Mouse (Mus musculus): ENCODE results near the gene Kcnc1.

Gene Kcnc1

GRCm38 (mm10) chr7:46394933-46395332 is 1.4 kb upstream of the Kcnc1 start:
- DNase-seq (ENCODE audit: low spot score): no peak

GRCm38 (mm10) chr7:46395571-46395970 is 726 bp upstream of the Kcnc1 start:
- no peak for DNase-seq (ENCODE audit: low spot score)

GRCm38 (mm10) chr7:46396928-46397731 is 833 bp downstream of the Kcnc1 start:
- no peak for DNase-seq (ENCODE audit: low spot score)

DNA sequence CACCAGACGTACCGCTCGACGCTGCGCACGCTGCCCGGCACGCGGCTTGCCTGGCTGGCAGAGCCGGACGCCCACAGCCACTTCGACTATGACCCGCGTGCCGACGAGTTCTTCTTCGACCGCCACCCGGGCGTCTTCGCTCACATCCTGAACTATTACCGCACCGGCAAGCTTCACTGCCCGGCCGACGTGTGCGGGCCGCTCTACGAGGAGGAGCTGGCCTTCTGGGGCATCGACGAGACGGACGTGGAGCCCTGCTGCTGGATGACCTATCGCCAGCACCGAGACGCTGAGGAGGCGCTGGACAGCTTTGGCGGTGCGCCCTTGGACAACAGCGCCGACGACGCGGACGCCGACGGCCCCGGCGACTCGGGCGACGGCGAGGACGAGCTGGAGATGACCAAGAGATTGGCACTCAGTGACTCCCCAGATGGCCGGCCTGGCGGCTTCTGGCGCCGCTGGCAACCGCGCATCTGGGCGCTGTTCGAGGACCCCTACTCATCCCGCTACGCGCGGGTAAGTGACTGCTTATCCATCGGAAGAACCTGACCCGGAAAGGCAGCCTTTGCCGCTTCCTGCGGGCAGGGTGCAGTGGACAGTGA is 1.5 kb downstream of the Kcnc1 start:
- no peak for DNase-seq (ENCODE audit: low spot score)

DNA sequence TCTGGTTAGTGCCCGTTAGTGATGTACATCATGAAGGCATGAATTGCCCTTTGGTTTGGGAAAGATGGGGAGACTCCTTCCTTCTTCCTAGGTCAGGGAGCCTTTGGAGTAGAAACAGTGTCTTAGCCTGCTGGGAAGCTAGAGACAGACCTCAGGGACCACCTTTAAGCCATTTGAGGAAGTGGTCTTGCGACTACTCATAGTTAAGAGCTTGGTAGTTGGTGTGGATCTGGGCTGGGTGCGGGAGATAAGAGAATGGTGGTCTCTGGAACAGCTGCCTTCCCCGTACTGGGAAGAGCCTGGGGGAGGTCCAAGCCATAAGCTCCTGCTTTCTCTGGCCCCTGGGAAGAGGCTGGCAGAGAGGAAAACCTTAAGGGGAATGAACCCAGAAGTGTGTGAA is 2.3 kb downstream of the Kcnc1 start:
- DNase-seq (ENCODE audit: low spot score): no peak

GRCm38 (mm10) chr7:46399676-46400075 is 3.4 kb downstream of the Kcnc1 start:
- no peak for DNase-seq (ENCODE audit: low spot score)

DNA sequence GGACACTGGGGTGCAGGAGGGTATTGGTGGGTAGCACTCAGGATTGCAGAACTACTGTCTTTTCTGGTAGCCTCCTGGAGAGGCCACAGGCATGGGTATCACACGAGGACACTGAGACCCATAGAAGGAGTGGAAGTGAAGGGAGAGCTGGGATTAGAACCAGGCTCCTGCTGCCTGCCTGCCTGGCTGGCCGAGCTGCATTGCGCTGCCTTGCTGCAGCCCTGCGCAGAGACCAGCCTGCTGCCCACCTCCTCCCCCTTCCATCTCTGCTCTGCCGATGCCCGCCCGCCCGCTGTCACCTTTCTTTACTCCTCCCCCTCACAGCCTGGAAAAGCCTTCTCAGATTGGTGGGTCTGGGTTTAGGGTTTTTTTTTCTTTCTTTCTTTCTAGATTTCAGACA is 4.0 kb downstream of the Kcnc1 start:
- DNase-seq (ENCODE audit: low spot score): no peak

- no peak for DNase-seq (ENCODE audit: low spot score)
Observed at GRCm38 (mm10) chr7:46401371-46402180, 5.3 kb downstream of the Kcnc1 start.

DNA sequence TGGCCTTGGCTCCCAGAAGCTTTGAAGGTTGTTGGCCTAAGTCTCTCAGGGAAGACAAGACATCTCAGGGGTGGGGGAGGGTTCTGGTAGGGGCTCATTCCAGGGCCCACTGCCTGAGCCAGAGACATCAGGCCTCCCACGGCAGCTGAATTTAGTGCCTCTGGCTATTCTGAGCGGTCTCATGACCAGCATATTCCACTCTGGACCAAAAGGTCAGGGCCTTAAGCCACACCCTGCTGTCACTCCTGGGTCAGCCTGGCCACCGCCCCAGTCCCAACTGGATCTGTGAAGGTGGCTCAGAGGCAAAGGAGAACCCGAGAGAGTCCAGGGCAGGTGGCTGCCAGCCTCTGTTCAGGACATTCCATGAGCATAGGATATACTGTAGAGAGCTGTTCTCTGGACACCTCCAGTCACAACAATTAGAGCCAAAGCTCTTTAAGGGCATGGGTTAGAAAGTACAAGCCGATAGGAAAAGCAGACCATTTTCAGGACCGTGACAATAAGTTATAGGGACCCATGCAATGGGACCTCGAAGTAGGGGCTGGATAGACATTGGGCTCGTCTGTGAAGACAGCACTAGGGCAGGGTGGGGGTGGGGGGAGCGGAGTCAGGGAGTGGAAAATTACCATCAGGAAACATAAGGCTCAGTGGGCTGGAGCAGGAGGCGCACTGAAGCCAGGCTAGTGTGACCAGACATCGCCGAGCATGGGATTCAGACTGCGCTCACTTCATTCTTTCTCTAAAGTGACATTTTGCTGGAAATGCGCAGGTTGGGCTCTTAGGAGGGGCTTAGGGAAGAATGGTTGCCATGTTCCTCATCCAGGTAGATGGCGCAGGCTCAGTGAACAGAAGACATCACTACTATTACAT is 7.6 kb downstream of the Kcnc1 start:
- DNase-seq (ENCODE audit: low spot score): no peak

DNA sequence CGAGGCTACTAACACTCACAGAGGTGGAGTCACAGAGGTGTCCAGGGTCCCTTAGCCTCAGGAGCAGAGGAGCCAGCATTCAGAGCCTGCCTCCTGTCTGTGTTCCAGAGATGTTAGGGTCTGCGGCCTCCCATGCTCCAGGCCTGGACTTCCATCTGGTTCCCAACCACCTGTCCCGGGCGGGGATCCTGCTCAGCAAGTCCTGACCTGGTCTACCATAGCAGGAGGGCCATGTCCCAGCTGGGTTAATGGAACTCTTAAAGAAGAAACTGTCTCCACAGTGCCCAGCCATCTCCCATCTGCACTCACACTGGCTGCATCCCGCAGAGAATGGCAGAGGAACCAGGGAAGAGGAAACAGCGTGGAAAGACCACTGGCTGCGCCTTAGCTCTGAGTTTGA is 8.5 kb downstream of the Kcnc1 start:
- no peak for DNase-seq (ENCODE audit: low spot score)

GRCm38 (mm10) chr7:46408606-46409005 is 12.3 kb downstream of the Kcnc1 start:
- no peak for DNase-seq (ENCODE audit: low spot score)

- DNase-seq (ENCODE audit: low spot score): no peak
Observed at GRCm38 (mm10) chr7:46409204-46409789, 13.0 kb downstream of the Kcnc1 start.

DNA sequence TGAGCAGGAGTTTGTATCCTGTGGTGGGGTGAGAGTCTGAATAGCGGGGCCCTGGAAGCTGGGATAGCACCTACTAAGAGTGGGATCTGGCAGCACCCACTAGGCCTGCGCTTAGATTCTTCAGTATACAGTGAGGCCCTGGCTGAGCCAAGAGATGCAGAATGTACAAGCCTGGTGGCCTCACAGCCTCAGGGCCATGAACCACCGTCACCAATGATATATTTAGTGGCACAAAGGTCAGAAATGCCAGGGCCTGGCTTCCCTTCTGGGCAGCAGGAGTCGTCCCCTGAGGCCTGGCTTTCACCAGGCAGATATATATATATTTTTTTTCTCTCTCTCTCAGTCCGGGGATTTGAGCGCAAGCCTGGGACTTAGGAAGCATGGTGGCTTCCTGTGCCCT is 14.4 kb downstream of the Kcnc1 start:
- DNase-seq (ENCODE audit: low spot score): no peak

- DNase-seq (ENCODE audit: low spot score): no peak
Observed at GRCm38 (mm10) chr7:46412823-46413222, 16.5 kb downstream of the Kcnc1 start.

DNA sequence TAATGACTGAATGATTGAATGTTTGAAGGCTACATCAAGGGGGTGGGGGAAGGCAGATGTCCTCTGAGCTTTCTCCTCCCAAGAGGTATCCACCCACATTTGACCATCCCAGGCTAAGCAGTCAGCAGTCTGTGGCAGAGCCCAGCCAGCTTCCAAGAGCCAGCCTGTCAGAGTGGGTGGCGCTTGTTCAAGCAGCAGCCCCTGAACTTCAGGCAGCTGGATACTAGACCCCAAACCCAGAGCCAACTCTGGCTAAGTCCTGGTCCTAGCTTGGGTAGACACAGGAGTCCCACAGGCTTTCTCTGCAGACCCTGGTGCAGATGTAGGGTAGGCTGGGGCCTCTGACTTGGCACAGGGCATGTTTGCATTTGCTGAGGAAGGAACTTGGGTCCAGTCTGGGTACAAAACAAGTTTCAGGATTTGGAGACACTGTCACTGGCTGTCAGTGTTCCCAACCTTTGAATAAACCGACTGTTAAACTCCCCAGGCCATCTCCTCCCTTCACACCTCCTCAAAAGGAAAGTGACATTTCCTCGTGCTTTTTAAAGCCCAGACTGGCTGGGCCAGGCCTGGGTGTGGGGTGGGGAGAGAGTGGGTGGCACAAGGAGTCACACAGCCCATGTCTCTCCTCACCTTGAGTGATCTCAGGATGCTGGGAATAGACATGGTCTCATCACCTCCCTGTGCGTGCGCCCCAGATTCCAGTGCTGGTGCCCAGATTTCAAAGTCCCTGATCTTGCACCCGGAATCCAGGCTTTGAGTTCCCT is 17.8 kb downstream of the Kcnc1 start:
- no peak for DNase-seq (ENCODE audit: low spot score)

DNA sequence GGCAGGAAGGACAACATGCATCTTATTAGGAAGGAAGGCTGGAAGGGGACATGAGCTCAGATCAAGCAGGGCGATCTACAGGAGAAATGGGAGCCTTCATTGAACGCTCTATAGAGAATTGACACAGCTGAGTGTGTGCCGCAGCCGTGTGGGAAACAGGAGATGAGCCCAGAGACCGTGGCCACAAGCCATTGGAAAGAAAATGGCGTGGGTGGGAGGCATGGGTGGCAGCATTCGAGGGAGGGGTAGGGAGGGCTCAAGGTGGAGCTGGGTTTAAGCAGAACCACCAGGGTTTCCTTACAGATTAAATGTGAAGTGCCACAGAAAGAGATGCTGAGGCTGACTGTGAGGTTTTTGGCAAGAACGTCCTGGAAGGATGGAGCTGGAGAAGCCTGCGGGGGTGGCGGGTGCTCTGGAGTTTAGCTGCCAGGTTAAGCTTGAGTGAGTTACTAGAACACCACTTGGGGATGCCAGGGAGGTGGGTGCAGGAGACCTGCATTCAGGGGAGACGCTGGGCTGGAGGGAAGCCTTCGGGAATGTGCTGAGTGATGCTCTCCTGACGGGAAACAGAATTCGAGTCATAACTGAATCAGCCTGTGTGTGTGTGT is 19.6 kb downstream of the Kcnc1 start:
- DNase-seq (ENCODE audit: low spot score): no peak

DNA sequence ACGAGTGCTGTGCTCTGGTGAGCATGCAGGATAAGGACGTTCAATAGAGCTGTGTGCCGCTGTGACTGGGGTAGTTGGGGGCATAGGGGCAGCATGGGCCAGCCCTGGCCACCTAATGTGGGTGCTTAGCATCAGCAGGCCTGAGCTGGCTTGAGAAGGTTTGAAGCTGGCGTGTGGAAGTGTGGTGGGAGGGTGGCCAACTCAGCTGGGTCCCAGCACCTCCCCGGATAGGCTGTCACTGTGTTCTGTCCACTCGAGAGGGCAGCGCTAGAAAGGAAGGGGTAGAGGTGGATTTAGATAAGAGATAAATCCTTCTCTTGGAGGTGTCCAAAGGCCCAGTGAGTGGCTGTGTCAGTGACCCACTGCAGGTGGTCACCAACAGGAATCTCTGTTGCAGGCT is 21.2 kb downstream of the Kcnc1 start:
- DNase-seq (ENCODE audit: low spot score): no peak

GRCm38 (mm10) chr7:46418102-46418622 is 21.9 kb downstream of the Kcnc1 start:
- DNase-seq (ENCODE audit: low spot score): no peak

- DNase-seq (ENCODE audit: low spot score): no peak
Observed at GRCm38 (mm10) chr7:46421535-46421934, 25.2 kb downstream of the Kcnc1 start.
